In the genomic region with DNA sequence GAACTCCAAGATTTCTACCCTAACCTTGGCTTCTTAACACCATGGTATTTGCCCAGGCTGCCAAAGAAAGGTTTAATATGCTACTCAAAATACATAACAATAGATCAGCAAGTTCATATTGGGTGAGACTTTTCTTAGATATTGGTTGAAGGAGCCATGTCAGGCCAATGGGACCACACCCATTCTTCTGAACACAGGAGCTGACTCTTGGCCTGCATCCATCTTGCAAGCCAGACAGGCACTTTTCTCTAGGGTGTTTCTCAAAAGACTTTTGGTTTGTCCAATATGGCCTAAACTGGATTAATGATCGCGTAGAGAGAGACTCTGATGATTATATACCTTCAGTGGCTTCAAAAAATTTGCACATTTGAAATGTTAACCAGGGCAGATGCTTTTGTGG, we compare ENCODE assay signal across 13 mouse cellular contexts. TPM values are rescaled to one million over a fixed set of nuclear protein-coding genes. Genes with fewer than 3 reads are reported as not detected.
A peak's percentile ranks its signal among the peaks of the same experiment; 100 is the strongest.
DNase-seq lines count a peak whose midpoint lies in the region; ATAC-seq and TF ChIP-seq lines count a peak whose summit lies in the region.
"Had no signal": no experiment of that assay in that cellular context is flagged by ENCODE, and none has a peak within 500 bp of the region (broad histone marks: within the 10 kb centered on the region; RNA-seq: fewer than 3 reads in every experiment).

No protein-coding gene starts in this region.

- H3K9me3 ChIP-seq in kidney, embryonic 14.5 days (ENCODE audit: control insufficient read depth, low read length), result no peaks in the 10 kb centered on the region
- H3K9me3 ChIP-seq in MEL (replicated peaks; ENCODE audit: insufficient read depth, low read length), result no peaks in the 10 kb centered on the region
- H3K9me3 ChIP-seq in intestine, embryonic 16.5 days (ENCODE audit: control insufficient read depth, low read length), result no peaks in the 10 kb centered on the region
- H3K9me3 ChIP-seq: liver, embryonic 15.5 days; midbrain, embryonic 12.5 days had no signal

- peak overlapping the region; percentile 17 for H3K4me3 ChIP-seq in kidney, embryonic 14.5 days (ENCODE audit: low read length)
- no peak overlapping the region for H3K4me3 ChIP-seq in MEL (ENCODE audit: control insufficient read depth in 1 of 2, insufficient read depth in 1 of 2, low read depth in 2 of 2, low read length in 2 of 2)
- H3K4me3 ChIP-seq in intestine, embryonic 16.5 days (ENCODE audit: low read length), result no peak overlapping the region
- H3K4me3 ChIP-seq: liver, embryonic 15.5 days; midbrain, embryonic 12.5 days had no signal

- ATAC-seq in kidney, embryonic 14.5 days (ENCODE audit: low FRiP score, low TSS enrichment), result no peak
- ATAC-seq in intestine, embryonic 16.5 days, result no peak
- ATAC-seq in erythroblast, adult 5-6 weeks (replicated peaks; ENCODE audit: low FRiP score, poor library complexity, severe bottlenecking), result no peak
- ATAC-seq: hindbrain, embryonic 16.5 days had no signal

- no peak for TF ChIP-seq RAD21 in MEL (IDR thresholded peaks at IDR 0.05; ENCODE audit: low read depth, low read length)

- 95% methylated on average over 2 of the region's 2 CpGs for WGBS in kidney, embryonic 14.5 days
- WGBS in intestine, embryonic 16.5 days, result 94% methylated on average over 2 of the region's 2 CpGs

- TF ChIP-seq POLR2A in MEL (IDR thresholded peaks at IDR 0.05; ENCODE audit: control insufficient read depth in 1 of 2, insufficient read depth in 1 of 2, low read depth in 1 of 2, low read length in 2 of 2, poor library complexity in 1 of 2), result no peak

- H3K4me2 ChIP-seq in kidney, embryonic 14.5 days (replicated peaks; ENCODE audit: low read depth, low read length), result peak overlapping the region; percentile 49
- H3K4me2 ChIP-seq in intestine, embryonic 16.5 days (ENCODE audit: low read depth, low read length), result peak overlapping the region; percentile 30
- H3K4me2 ChIP-seq: liver, embryonic 15.5 days; midbrain, embryonic 12.5 days had no signal

- no peak for TF ChIP-seq EP300 in MEL (IDR thresholded peaks at IDR 0.05; ENCODE audit: low read depth in 1 of 2, low read length in 2 of 2)

- no peak overlapping the region for H3K27ac ChIP-seq in kidney, embryonic 14.5 days (ENCODE audit: low read depth, low read length)
- no peak overlapping the region for H3K27ac ChIP-seq in MEL (ENCODE audit: control insufficient read depth, low read depth, low read length)
- H3K27ac ChIP-seq in intestine, embryonic 16.5 days (ENCODE audit: low read length), result no peak overlapping the region
- H3K27ac ChIP-seq: liver, embryonic 15.5 days; midbrain, embryonic 12.5 days had no signal

- H3K79me2 ChIP-seq in MEL (ENCODE audit: control insufficient read depth, insufficient read depth, low read length, poor library complexity), result no peaks in the 10 kb centered on the region

- TF ChIP-seq CTCF in MEL (IDR thresholded peaks at IDR 0.05 in 2 of 3, conservative IDR thresholded peaks at IDR 0.05 in 1 of 3; ENCODE audit: control insufficient read depth in 1 of 3, insufficient read depth in 1 of 3, low read depth in 2 of 3, low read length in 3 of 3, poor library complexity in 1 of 3, severe bottlenecking in 1 of 3), result no peak

- H3K4me1 ChIP-seq in kidney, embryonic 14.5 days (ENCODE audit: control insufficient read depth, insufficient read depth, low read length), result peaks cover 33% of the 10 kb centered on the region
- no peaks in the 10 kb centered on the region; a peak in 1 of 4 replicates for H3K4me1 ChIP-seq in MEL (ENCODE audit: control insufficient read depth in 1 of 2, insufficient read depth in 2 of 2, low read length in 2 of 2)
- H3K4me1 ChIP-seq in intestine, embryonic 16.5 days (ENCODE audit: control insufficient read depth, insufficient read depth, low read length), result 0 out of 2 replicates have a peak, but pooled peaks cover 2% of the 10 kb centered on the region
- H3K4me1 ChIP-seq: liver, embryonic 15.5 days had no signal

- H3K27me3 ChIP-seq in kidney, embryonic 14.5 days (ENCODE audit: control insufficient read depth, insufficient read depth, low read length), result no peaks in the 10 kb centered on the region
- H3K27me3 ChIP-seq in MEL (ENCODE audit: control insufficient read depth in 1 of 2, insufficient read depth in 2 of 2, low read length in 2 of 2), result peaks cover 2 to 4% of the 10 kb centered on the region in 2 experiments
- no peaks in the 10 kb centered on the region for H3K27me3 ChIP-seq in intestine, embryonic 16.5 days (replicated peaks; ENCODE audit: control insufficient read depth, insufficient read depth, low read length)
- H3K27me3 ChIP-seq: liver, embryonic 15.5 days; midbrain, embryonic 12.5 days had no signal

- no peak overlapping the region for H3K9ac ChIP-seq in kidney, embryonic 14.5 days (ENCODE audit: low read depth, low read length)
- H3K9ac ChIP-seq in MEL (ENCODE audit: control insufficient read depth, low read depth, low read length, poor library complexity, severe bottlenecking), result no peak overlapping the region
- no peak overlapping the region for H3K9ac ChIP-seq in intestine, embryonic 16.5 days (ENCODE audit: low read depth, low read length)
- H3K9ac ChIP-seq: liver, embryonic 15.5 days; midbrain, embryonic 12.5 days had no signal

- H3K36me3 ChIP-seq in kidney, embryonic 14.5 days (ENCODE audit: control insufficient read depth, insufficient read depth, low read length), result no peaks in the 10 kb centered on the region
- H3K36me3 ChIP-seq in MEL (ENCODE audit: control insufficient read depth in 1 of 2, insufficient read depth in 2 of 2, low read length in 2 of 2), result no peaks in the 10 kb centered on the region
- no peaks in the 10 kb centered on the region for H3K36me3 ChIP-seq in intestine, embryonic 16.5 days (ENCODE audit: control insufficient read depth, insufficient read depth, low read length)
- H3K36me3 ChIP-seq: liver, embryonic 15.5 days; midbrain, embryonic 12.5 days had no signal

- no peak for DNase-seq in kidney, postnatal 4 days
- DNase-seq in MEL (ENCODE audit: low read depth, low spot score) (peak; percentile 17), adipocyte (ENCODE audit: low spot score) (peak; percentile 75)
- DNase-seq in natural killer cell, adult 2 months (ENCODE audit: low spot score in 2 of 2), result no peak
- DNase-seq: embryo, embryonic 11 days; layer of hippocampus, adult 9-11 months; thymus, postnatal 14 days had no signal

TF ChIP-seq in MEL, 35 proteins besides CTCF, POLR2A, EP300 and RAD21:
- no peak for TF ChIP-seq MYC (IDR thresholded peaks at IDR 0.05; ENCODE audit: low read depth, low read length)
- TF ChIP-seq MAZ (IDR thresholded peaks at IDR 0.05; ENCODE audit: low read depth, low read length), result no peak

RNA-seq across cellular contexts. Expression of a gene that starts 4.3 kb away (rescaled TPM):
- polyA plus RNA-seq in kidney, embryonic 14.5 days (2014; fragmentation: Nextera tagmentation; extraction: Ambion mirVana), result 60.1 and 78.5 TPM in 2 replicates
- total RNA-seq in MEL (2012; rRNA removed), result not detected in 2 replicates
- not detected for polyA plus RNA-seq in MEL (2012; ENCODE audit: insufficient read depth in 1 of 2, insufficient read length in 2 of 2, low read depth in 1 of 2, low replicate concordance in 2 of 2, missing spikeins in 1 of 2)
- polyA plus RNA-seq in intestine, embryonic 16.5 days (2015; fragmentation: Nextera tagmentation; extraction: Ambion mirVana), result 61.3 and 62.1 TPM in 2 replicates
- 1.3 TPM in 1 of 2 replicates, not detected in the other for total RNA-seq in erythroblast, adult 5-6 weeks (2015; ENCODE audit: low replicate concordance)
- not detected in 2 replicates for total RNA-seq in erythroblast, adult 5-6 weeks (2017; ENCODE audit: low replicate concordance)

Comparison
In these comparisons a context has a peak if more than half of its experiments do, and no peak if none do; other contexts are left out.
1. DNase-seq: peak in MEL (single experiment) and adipocyte (single experiment); none in kidney, postnatal 4 days (0 of 2) and natural killer cell, adult 2 months (0 of 2).
2. RNA of a gene that starts 4.3 kb away (polyA plus RNA-seq): 60.1 to 78.5 TPM in kidney, embryonic 14.5 days and 61.3 to 62.1 TPM in intestine, embryonic 16.5 days; not detected in MEL; every median in the first group is over 10 times any median in the second.